Mouse (Mus musculus): ENCODE measurements around the gene Mapk3. TPM values are rescaled to one million over a fixed set of nuclear protein-coding genes. Genes with fewer than 3 reads are reported as not detected.

The Mapk3 gene
- polyA plus RNA-seq, 1 experiment, result 90.6 TPM

GRCm38 (mm10) chr7:126741964-126742482 lies 17.4 kb upstream of the Mapk3 start:
- no peaks in the 10 kb centered on the region for H3K4me1 ChIP-seq (ENCODE audit: control insufficient read depth, insufficient read depth, insufficient read length, low read length)
- no peak overlapping the region for H3K27ac ChIP-seq (replicated peaks; ENCODE audit: low read depth, low read length)

GRCm38 (mm10) chr7:126746066-126746465 lies 13.3 kb upstream of the Mapk3 start:
- Histone ChIP-seq H3K4me1 (ENCODE audit: control insufficient read depth, insufficient read depth, insufficient read length, low read length) (no peaks in the 10 kb centered on the region), H3K27ac (replicated peaks; ENCODE audit: low read depth, low read length) (peak overlapping the region; percentile 84), H3K4me3 (ENCODE audit: insufficient read depth, low read depth, low read length) (0 out of 2 replicates have a peak overlapping the region, but pooled peaks have one; percentile 20)

More at GRCm38 (mm10) chr7:126741964-126742482, 17.4 kb upstream of the Mapk3 start:
- no peak overlapping the region for H3K4me3 ChIP-seq (ENCODE audit: insufficient read depth, low read depth, low read length)

DNA sequence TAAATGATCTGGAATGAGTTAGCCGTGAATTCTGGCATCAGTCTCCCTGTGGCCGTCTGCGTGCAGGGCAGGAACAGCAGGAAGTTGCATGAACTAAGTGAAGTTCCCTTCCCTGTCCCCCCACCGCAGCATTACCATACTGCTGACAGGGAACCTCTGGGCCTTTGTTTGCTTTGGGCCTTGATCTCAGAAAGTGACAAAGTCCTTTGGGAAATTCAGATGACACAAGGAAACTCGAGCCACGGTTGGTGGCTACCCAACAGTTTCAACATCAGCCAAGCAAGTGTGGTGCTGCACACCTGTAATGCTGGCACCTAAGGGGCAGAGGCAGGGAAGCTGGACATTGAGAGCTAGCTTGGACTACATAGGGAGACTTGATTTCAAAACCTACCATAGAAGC lies 12.6 kb upstream of the Mapk3 start:
- peak overlapping the region; percentile 84 for H3K27ac ChIP-seq (replicated peaks; ENCODE audit: low read depth, low read length)
- H3K4me3 ChIP-seq (ENCODE audit: insufficient read depth, low read depth, low read length), result 0 out of 2 replicates have a peak overlapping the region, but pooled peaks have one; percentile 20
- H3K4me1 ChIP-seq (ENCODE audit: control insufficient read depth, insufficient read depth, insufficient read length, low read length), result no peaks in the 10 kb centered on the region

- Histone ChIP-seq H3K4me1 (ENCODE audit: control insufficient read depth, insufficient read depth, insufficient read length, low read length) (no peaks in the 10 kb centered on the region), H3K27ac (replicated peaks; ENCODE audit: low read depth, low read length) (peak overlapping the region; percentile 56; the same call in 1 of the 2 replicates)
These were observed 10.6 kb upstream of the Mapk3 start for GRCm38 (mm10) chr7:126748824-126749223.

DNA sequence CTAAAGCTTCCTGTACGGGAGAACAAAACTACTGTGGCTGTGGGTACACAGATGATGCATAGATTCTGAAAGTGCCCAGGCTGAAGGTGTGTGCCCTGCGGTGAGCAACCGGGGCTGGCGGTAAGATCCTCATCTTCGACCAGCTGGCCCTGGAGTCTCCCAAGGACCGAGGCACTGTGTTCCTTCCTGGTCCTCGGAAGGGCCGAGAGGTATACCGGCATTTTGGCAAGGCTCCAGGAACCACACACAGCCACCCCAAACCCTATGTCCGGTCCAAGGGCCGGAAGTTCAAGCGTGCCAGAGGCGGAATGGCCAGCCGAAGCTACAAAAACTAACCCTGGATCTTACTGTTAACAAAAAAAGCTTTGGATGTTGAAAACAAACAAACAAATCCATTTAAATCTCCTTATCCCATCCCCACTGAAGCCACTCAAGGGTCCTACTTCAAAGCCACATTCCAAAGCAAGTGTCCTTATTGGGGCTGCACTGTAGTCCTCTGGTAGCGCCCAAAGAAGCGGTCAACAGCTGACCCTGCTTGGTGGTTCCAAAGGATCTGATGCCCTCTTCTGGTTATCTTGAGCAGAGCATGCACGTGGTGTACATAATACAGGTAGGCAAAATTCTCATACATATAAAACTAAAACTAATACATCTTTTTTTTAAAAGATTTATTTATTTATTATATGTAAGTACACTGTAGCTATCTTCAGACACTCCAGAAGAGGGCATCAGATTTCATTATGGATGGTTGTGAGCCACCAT lies 9.6 kb upstream of the Mapk3 start:
- no peak overlapping the region for H3K4me3 ChIP-seq (ENCODE audit: insufficient read depth, low read depth, low read length)
- no peaks in the 10 kb centered on the region for H3K4me1 ChIP-seq (ENCODE audit: control insufficient read depth, insufficient read depth, insufficient read length, low read length)
- no peak overlapping the region for H3K27ac ChIP-seq (replicated peaks; ENCODE audit: low read depth, low read length)

More at GRCm38 (mm10) chr7:126748824-126749223, 10.6 kb upstream of the Mapk3 start:
- no peak overlapping the region for H3K4me3 ChIP-seq (ENCODE audit: insufficient read depth, low read depth, low read length)

DNA sequence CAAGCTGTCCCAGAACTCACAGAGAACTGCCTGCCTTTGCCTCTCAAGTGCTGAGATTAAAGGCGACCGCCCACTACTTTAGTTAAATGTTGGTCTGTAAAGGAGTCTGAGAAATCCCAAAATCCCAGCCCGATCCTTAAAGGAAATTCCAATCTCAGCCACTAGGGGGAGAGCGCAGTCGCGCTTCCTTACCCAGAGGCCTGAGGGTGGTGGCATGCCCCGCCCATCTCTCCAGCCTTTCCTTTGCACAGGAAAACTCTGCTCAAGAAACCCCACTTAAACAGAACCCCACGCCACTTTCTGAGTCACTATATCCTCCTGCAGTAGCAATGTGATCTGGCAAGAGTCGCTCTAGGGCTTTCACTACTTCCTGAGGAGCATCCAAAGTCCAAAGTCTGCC lies 4.5 kb upstream of the Mapk3 start:
- Histone ChIP-seq H3K4me1 (ENCODE audit: control insufficient read depth, insufficient read depth, insufficient read length, low read length) (peaks cover 2% of the 10 kb centered on the region; the same call in 1 of the 2 replicates), H3K27ac (replicated peaks; ENCODE audit: low read depth, low read length) (peak overlapping the region; percentile 56), H3K4me3 (ENCODE audit: insufficient read depth, low read depth, low read length) (0 out of 2 replicates have a peak overlapping the region, but pooled peaks have one; percentile 10)

DNA sequence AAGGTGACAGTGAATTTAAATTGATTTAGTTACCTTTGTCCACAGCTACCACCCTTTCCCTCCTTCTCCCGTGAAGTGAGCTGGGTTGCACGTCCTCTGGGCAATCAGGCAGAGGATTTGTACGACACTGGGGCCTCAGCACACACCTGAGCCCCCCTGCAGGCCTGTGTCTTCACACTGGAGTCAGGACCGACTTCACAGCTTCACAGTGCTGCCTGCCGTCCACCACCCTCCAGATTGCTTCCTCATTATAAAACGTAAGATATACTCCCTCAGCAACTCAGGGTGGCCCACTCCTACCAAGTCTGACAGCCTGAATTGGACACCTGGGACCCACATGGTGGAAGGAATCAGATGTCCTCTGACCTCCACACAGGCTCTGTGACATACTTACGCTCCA lies 862 bp upstream of the Mapk3 start:
- H3K4me3 ChIP-seq (ENCODE audit: insufficient read depth, low read depth, low read length), result no peak overlapping the region

GRCm38 (mm10) chr7:126759672-126760390 lies 430 bp downstream of the Mapk3 start:
- Histone ChIP-seq H3K4me3 (ENCODE audit: insufficient read depth, low read depth, low read length) (peak overlapping the region; percentile 98), H3K4me1 (ENCODE audit: control insufficient read depth, insufficient read depth, insufficient read length, low read length) (peaks cover 17% of the 10 kb centered on the region), H3K27ac (replicated peaks; ENCODE audit: low read depth, low read length) (peak overlapping the region; percentile 92)

More for the DNA sequence above, 862 bp upstream of the Mapk3 start:
- Histone ChIP-seq H3K27ac (replicated peaks; ENCODE audit: low read depth, low read length) (no peak overlapping the region), H3K4me1 (ENCODE audit: control insufficient read depth, insufficient read depth, insufficient read length, low read length) (peaks cover 17% of the 10 kb centered on the region)

- Histone ChIP-seq H3K27ac (replicated peaks; ENCODE audit: low read depth, low read length) (peak overlapping the region; percentile 92), H3K4me1 (ENCODE audit: control insufficient read depth, insufficient read depth, insufficient read length, low read length) (peaks cover 15% of the 10 kb centered on the region), H3K4me3 (ENCODE audit: insufficient read depth, low read depth, low read length) (peak overlapping the region; percentile 98)
These were observed 996 bp downstream of the Mapk3 start for GRCm38 (mm10) chr7:126760391-126760802.

DNA sequence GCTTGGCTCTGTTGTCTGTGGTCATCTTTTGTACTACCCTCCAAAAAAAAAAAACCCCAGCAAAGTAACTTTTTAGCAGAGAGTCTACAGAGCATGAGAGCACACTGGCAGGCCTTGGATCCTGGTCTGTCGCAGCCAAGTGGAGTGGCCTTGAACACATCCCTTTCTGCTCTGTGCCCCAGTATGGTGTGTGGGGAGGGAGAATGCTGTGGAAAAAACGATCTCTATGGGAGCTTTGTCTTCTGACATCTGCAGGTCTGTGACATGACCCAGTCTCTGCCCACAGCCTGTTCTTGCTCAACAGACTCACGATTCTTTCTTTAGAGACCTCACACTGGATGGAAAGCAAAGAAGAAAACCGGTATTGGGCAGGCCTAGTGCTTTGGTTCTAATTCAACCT lies 1.6 kb downstream of the Mapk3 start:
- H3K4me1 ChIP-seq (ENCODE audit: control insufficient read depth, insufficient read depth, insufficient read length, low read length), result peaks cover 15% of the 10 kb centered on the region
- H3K27ac ChIP-seq (replicated peaks; ENCODE audit: low read depth, low read length), result peak overlapping the region; percentile 54
- peak overlapping the region; percentile 98 for H3K4me3 ChIP-seq (ENCODE audit: insufficient read depth, low read depth, low read length)

GRCm38 (mm10) chr7:126761529-126762067 lies 2.2 kb downstream of the Mapk3 start:
- H3K27ac ChIP-seq (replicated peaks; ENCODE audit: low read depth, low read length), result peak overlapping the region; percentile 54
- H3K4me3 ChIP-seq (ENCODE audit: insufficient read depth, low read depth, low read length), result peak overlapping the region; percentile 98

DNA sequence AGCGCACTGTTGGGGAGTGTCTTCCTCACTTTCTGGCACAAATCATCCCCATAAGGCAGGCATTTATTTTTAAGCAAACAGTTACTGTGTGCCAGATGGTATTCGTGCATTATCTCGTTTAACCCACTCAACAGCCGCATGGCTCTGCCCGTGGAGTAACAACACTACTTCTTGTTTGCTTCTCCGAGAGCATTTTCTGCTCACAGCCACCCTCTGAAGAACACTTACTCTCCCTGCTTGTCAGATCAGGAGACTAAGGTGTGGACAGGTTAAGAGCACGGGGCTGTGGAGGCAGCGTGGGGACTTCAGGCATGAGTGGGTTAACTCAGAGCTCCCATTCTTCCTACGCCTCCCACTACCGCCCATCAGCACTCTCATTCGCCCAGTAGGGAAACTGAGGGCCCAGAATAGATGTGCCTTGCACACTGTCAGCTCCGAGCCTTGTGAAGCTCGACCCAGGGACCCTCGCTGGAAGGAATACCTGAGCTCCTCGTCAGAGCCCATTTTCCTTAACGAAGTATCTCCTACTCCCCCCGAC lies 3.1 kb downstream of the Mapk3 start:
- H3K4me1 ChIP-seq (ENCODE audit: control insufficient read depth, insufficient read depth, insufficient read length, low read length), result peaks cover 15% of the 10 kb centered on the region
- H3K4me3 ChIP-seq (ENCODE audit: insufficient read depth, low read depth, low read length), result no peak overlapping the region
- H3K27ac ChIP-seq (replicated peaks; ENCODE audit: low read depth, low read length), result no peak overlapping the region

More at GRCm38 (mm10) chr7:126761529-126762067, 2.2 kb downstream of the Mapk3 start:
- H3K4me1 ChIP-seq (ENCODE audit: control insufficient read depth, insufficient read depth, insufficient read length, low read length), result peaks cover 15% of the 10 kb centered on the region

DNA sequence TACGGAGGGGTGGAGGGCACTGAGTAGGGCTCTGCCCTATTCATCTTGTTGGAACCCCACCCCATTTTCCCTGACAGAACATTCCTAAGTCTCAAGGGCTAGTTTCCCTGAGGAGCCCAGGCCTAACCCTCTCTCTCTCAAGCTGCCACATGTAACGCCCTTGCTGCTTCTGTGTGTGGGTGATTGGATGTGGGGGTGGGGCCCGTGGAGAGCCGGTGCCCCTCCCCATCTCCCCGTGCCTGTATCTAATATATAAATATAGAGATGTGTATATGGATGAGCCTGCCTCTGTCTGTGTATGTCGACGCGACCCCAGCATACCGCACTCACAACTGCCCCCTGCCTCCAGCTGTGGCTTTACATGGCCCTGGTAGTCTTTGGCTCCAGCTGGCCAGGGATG lies 6.1 kb downstream of the Mapk3 start:
- no peak overlapping the region for H3K27ac ChIP-seq (replicated peaks; ENCODE audit: low read depth, low read length)
- no peak overlapping the region for H3K4me3 ChIP-seq (ENCODE audit: insufficient read depth, low read depth, low read length)
- peaks cover 14% of the 10 kb centered on the region for H3K4me1 ChIP-seq (ENCODE audit: control insufficient read depth, insufficient read depth, insufficient read length, low read length)

GRCm38 (mm10) chr7:126766201-126766600 lies 6.8 kb downstream of the Mapk3 start, which contains the start of gene Gdpd3:
Gdpd3 (plus strand) TSS chr7:126766334.
- H3K4me3 ChIP-seq (ENCODE audit: insufficient read depth, low read depth, low read length), result no peak within 1 kb of the TSS

DNA sequence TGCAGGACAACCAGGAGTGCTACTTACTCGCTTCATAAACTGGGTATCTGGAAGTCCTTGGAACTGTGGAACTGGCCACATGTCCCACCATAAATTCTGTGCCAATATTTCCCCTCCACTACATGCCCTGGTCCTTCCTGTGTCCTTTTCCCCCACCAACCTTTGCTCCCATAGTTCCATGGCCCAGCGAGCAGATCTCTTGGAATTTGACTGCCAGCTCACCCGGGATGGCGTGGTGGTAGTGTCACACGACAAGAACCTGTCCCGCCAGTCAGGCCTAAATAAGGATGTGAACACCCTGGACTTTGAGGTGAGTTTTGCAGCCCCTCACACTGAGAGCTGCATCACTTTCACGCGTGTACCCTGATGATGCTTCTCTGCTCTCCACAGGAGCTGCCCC lies 7.6 kb downstream of the Mapk3 start:
- Histone ChIP-seq H3K27ac (replicated peaks; ENCODE audit: low read depth, low read length) (no peak overlapping the region), H3K4me3 (ENCODE audit: insufficient read depth, low read depth, low read length) (no peak overlapping the region), H3K4me1 (ENCODE audit: control insufficient read depth, insufficient read depth, insufficient read length, low read length) (0 out of 2 replicates have a peak, but pooled peaks cover 3% of the 10 kb centered on the region)

More at GRCm38 (mm10) chr7:126766201-126766600, 6.8 kb downstream of the Mapk3 start, which contains the start of gene Gdpd3:
- Histone ChIP-seq H3K4me1 (ENCODE audit: control insufficient read depth, insufficient read depth, insufficient read length, low read length) (peaks cover 7% of the 10 kb centered on the region), H3K27ac (replicated peaks; ENCODE audit: low read depth, low read length) (no peak within 1 kb of the TSS)
